Mouse (Mus musculus): ENCODE measurements around the gene Lrrc47. TPM values are rescaled to one million over a fixed set of nuclear protein-coding genes. Genes with fewer than 3 reads are reported as not detected.
A peak's percentile ranks its signal among the peaks of the same experiment; 100 is the strongest.

Gene Lrrc47
- polyA plus RNA-seq (2012; rRNA removed) = 69.7 and 72.3 TPM in 2 replicates

- peak; percentile 95 for DNase-seq (ENCODE audit: low read depth)
Measured at GRCm38 (mm10) chr4:154011646-154012089, at the start of gene Lrrc47. Gene Lrrc47, plus strand, starts transcription at chr4:154011731.

GRCm38 (mm10) chr4:153962631-153963030, 48.9 kb upstream of the Lrrc47 start:
- DNase-seq (ENCODE audit: low read depth) = no peak
- no peak for TF ChIP-seq POLR2A (IDR thresholded peaks at IDR 0.05; ENCODE audit: borderline replicate concordance, extremely low read depth, insufficient read depth, insufficient read length, poor library complexity, severe bottlenecking)

More at GRCm38 (mm10) chr4:154011646-154012089, at the start of gene Lrrc47:
- TF ChIP-seq CTCF (IDR thresholded peaks at IDR 0.05; ENCODE audit: borderline replicate concordance, extremely low read depth, insufficient read depth, insufficient read length) (no peak), POLR2A (IDR thresholded peaks at IDR 0.05; ENCODE audit: borderline replicate concordance, extremely low read depth, insufficient read depth, insufficient read length, poor library complexity, severe bottlenecking) (peak; percentile 88)

GRCm38 (mm10) chr4:153966651-153967050, 44.9 kb upstream of the Lrrc47 start:
- TF ChIP-seq CTCF (IDR thresholded peaks at IDR 0.05; ENCODE audit: borderline replicate concordance, extremely low read depth, insufficient read depth, insufficient read length) (no peak), POLR2A (IDR thresholded peaks at IDR 0.05; ENCODE audit: borderline replicate concordance, extremely low read depth, insufficient read depth, insufficient read length, poor library complexity, severe bottlenecking) (no peak)
- no peak for DNase-seq (ENCODE audit: low read depth)

- TF ChIP-seq CTCF (IDR thresholded peaks at IDR 0.05; ENCODE audit: borderline replicate concordance, extremely low read depth, insufficient read depth, insufficient read length) (no peak), POLR2A (IDR thresholded peaks at IDR 0.05; ENCODE audit: borderline replicate concordance, extremely low read depth, insufficient read depth, insufficient read length, poor library complexity, severe bottlenecking) (no peak)
- no peak for DNase-seq (ENCODE audit: low read depth)
Measured at GRCm38 (mm10) chr4:153967556-153967955, 44.0 kb upstream of the Lrrc47 start.

- TF ChIP-seq CTCF (IDR thresholded peaks at IDR 0.05; ENCODE audit: borderline replicate concordance, extremely low read depth, insufficient read depth, insufficient read length) = peak; percentile 23; the same call in 1 of the 2 replicates
- no peak for TF ChIP-seq POLR2A (IDR thresholded peaks at IDR 0.05; ENCODE audit: borderline replicate concordance, extremely low read depth, insufficient read depth, insufficient read length, poor library complexity, severe bottlenecking)
Measured at GRCm38 (mm10) chr4:153968063-153968462, 43.5 kb upstream of the Lrrc47 start.

GRCm38 (mm10) chr4:153974431-153975291, 36.9 kb upstream of the Lrrc47 start, which contains the start of the genes Dffb and Cep104:
Gene Dffb, minus strand, starts transcription at chr4:153975126.
Gene Cep104, plus strand, starts transcription at chr4:153975194.
- peak; percentile 98 for DNase-seq (ENCODE audit: low read depth)
- TF ChIP-seq POLR2A (IDR thresholded peaks at IDR 0.05; ENCODE audit: borderline replicate concordance, extremely low read depth, insufficient read depth, insufficient read length, poor library complexity, severe bottlenecking) = peak; percentile 84
- no peak for TF ChIP-seq CTCF (IDR thresholded peaks at IDR 0.05; ENCODE audit: borderline replicate concordance, extremely low read depth, insufficient read depth, insufficient read length)

More at GRCm38 (mm10) chr4:153968063-153968462, 43.5 kb upstream of the Lrrc47 start:
- DNase-seq (ENCODE audit: low read depth) = peak; percentile 49

- DNase-seq (ENCODE audit: low read depth) = no peak
Measured at GRCm38 (mm10) chr4:153975292-153975662, 36.3 kb upstream of the Lrrc47 start.

GRCm38 (mm10) chr4:153975768-153976167, 35.8 kb upstream of the Lrrc47 start:
- TF ChIP-seq POLR2A (IDR thresholded peaks at IDR 0.05; ENCODE audit: borderline replicate concordance, extremely low read depth, insufficient read depth, insufficient read length, poor library complexity, severe bottlenecking) (no peak), CTCF (IDR thresholded peaks at IDR 0.05; ENCODE audit: borderline replicate concordance, extremely low read depth, insufficient read depth, insufficient read length) (no peak)
- no peak for DNase-seq (ENCODE audit: low read depth)

More at GRCm38 (mm10) chr4:153975292-153975662, 36.3 kb upstream of the Lrrc47 start:
- no peak for TF ChIP-seq CTCF (IDR thresholded peaks at IDR 0.05; ENCODE audit: borderline replicate concordance, extremely low read depth, insufficient read depth, insufficient read length)

GRCm38 (mm10) chr4:153979243-153979642, 32.3 kb upstream of the Lrrc47 start:
- no peak for DNase-seq (ENCODE audit: low read depth)
- no peak for TF ChIP-seq POLR2A (IDR thresholded peaks at IDR 0.05; ENCODE audit: borderline replicate concordance, extremely low read depth, insufficient read depth, insufficient read length, poor library complexity, severe bottlenecking)

GRCm38 (mm10) chr4:153980470-153980869, 31.1 kb upstream of the Lrrc47 start:
- TF ChIP-seq CTCF (IDR thresholded peaks at IDR 0.05; ENCODE audit: borderline replicate concordance, extremely low read depth, insufficient read depth, insufficient read length) (no peak), POLR2A (IDR thresholded peaks at IDR 0.05; ENCODE audit: borderline replicate concordance, extremely low read depth, insufficient read depth, insufficient read length, poor library complexity, severe bottlenecking) (no peak)
- no peak for DNase-seq (ENCODE audit: low read depth)

- no peak for DNase-seq (ENCODE audit: low read depth)
- TF ChIP-seq POLR2A (IDR thresholded peaks at IDR 0.05; ENCODE audit: borderline replicate concordance, extremely low read depth, insufficient read depth, insufficient read length, poor library complexity, severe bottlenecking) (no peak), CTCF (IDR thresholded peaks at IDR 0.05; ENCODE audit: borderline replicate concordance, extremely low read depth, insufficient read depth, insufficient read length) (no peak)
Measured at GRCm38 (mm10) chr4:153992715-153993114, 18.8 kb upstream of the Lrrc47 start.

GRCm38 (mm10) chr4:153993505-153993904, 18.0 kb upstream of the Lrrc47 start:
- DNase-seq (ENCODE audit: low read depth) = no peak
- TF ChIP-seq CTCF (IDR thresholded peaks at IDR 0.05; ENCODE audit: borderline replicate concordance, extremely low read depth, insufficient read depth, insufficient read length) = no peak
- no peak for TF ChIP-seq POLR2A (IDR thresholded peaks at IDR 0.05; ENCODE audit: borderline replicate concordance, extremely low read depth, insufficient read depth, insufficient read length, poor library complexity, severe bottlenecking)

Data from brain, embryonic 14.5 days (tissue).